7 mouse cellular contexts compared by ENCODE assay signal in the genomic region with DNA sequence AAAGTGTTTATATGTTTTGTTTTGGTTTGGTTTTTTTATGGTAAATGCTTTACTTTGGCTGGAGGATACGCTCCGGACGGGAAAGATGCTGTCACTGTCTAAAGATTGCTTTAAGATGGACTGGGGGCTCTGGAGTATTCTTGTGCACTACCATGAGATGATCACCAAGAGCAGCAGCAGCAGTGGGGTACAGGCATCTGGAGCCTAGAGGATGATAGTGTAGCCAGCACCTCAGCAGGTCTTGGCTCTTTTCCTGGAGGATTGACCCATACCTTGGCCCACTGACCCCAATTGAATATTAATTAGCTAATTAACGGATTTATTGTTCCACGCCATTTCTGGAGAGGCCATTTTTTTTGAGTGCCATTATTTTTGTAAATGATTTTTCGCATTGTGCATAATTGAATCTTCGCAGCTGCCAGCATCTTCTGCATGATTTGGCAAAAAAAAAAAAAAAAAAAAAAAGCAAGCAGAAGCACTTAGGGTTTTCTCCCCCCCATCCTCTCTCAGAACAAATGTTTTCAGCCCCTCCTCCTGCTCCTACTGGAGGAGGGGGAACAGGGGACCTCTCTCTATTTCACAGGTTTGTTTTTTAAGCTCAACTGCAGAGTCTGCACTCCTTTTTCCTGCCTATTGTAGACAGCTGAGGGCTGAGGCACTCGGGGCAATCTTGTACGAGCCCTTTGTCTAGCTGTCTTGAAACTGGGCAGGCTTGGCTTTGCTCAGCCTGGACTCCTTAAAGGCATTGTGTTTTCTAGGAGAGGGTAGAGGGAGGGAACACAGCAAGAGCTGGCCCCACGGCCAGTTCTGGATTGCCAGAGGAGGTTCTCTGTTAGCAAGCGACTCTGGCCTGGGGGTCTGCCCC. TPM values are rescaled to one million over a fixed set of nuclear protein-coding genes. Genes with fewer than 3 reads are reported as not detected.
DNase-seq lines count a peak whose midpoint lies in the region; ATAC-seq and TF ChIP-seq lines count a peak whose summit lies in the region.
"Not testable (repeated sequence)": the region's sequence is repeated elsewhere in the genome, so short reads cannot be mapped to it uniquely, and the experiment has no call there.

No protein-coding gene starts in this region.

- H3K9ac ChIP-seq in forebrain, embryonic 11.5 days (ENCODE audit: low read length); hindbrain, embryonic 15.5 days; neural tube, embryonic 12.5 days: not testable (repeated sequence)
- peak overlapping the region; percentile 28 for H3K9ac ChIP-seq in heart, adult 2 months (ENCODE audit: low read depth, low read length)

- H3K27ac ChIP-seq in forebrain, embryonic 11.5 days (ENCODE audit: low read depth, low read length); hindbrain, embryonic 15.5 days (replicated peaks); neural tube, embryonic 12.5 days: not testable (repeated sequence)
- H3K27ac ChIP-seq in heart, adult 2 months = peak overlapping the region; percentile 80
- peak overlapping the region; percentile 65; the same call in 1 of the 2 replicates for H3K27ac ChIP-seq in midbrain, embryonic 10.5 days (replicated peaks)

- WGBS in forebrain, embryonic 11.5 days = 40% methylated on average over 6 of the region's 11 CpGs
- 61% methylated on average over 8 of the region's 11 CpGs for WGBS in heart, adult 2 months
- 22% methylated on average over 8 of the region's 11 CpGs for WGBS in hindbrain, embryonic 15.5 days
- 53% methylated on average over 8 of the region's 11 CpGs for WGBS in midbrain, embryonic 10.5 days
- WGBS in neural tube, embryonic 12.5 days = 40% methylated on average over 9 of the region's 11 CpGs

- H3K27me3 ChIP-seq in forebrain, embryonic 11.5 days (ENCODE audit: control insufficient read depth, insufficient read depth, low read length); heart, adult 2 months (ENCODE audit: control insufficient read depth, insufficient read depth, low read length); hindbrain, embryonic 15.5 days; midbrain, embryonic 10.5 days (ENCODE audit: low read depth, poor library complexity, severe bottlenecking); neural tube, embryonic 12.5 days (replicated peaks): not testable (repeated sequence)

- H3K36me3 ChIP-seq in forebrain, embryonic 11.5 days (ENCODE audit: control insufficient read depth, insufficient read depth, low read length); heart, adult 2 months (ENCODE audit: control insufficient read depth, insufficient read depth, low read length); hindbrain, embryonic 15.5 days; midbrain, embryonic 10.5 days; neural tube, embryonic 12.5 days: not testable (repeated sequence)

- not testable (repeated sequence) for H3K9me3 ChIP-seq in forebrain, embryonic 11.5 days (ENCODE audit: control insufficient read depth, low read length); hindbrain, embryonic 15.5 days; midbrain, embryonic 10.5 days (replicated peaks); neural tube, embryonic 12.5 days

- intact Hi-C loops in heart, adult 2 months (cut with DNase I); left cerebral cortex, postnatal 4 days (cut with DNase I): not testable (repeated sequence)

- TF ChIP-seq EP300 in heart, adult 2 months (IDR thresholded peaks at IDR 0.05; ENCODE audit: insufficient read depth, low read depth, low read length) = not testable (repeated sequence)

- DNase-seq in cerebellum, postnatal 14 days = peak; percentile 45 to 48
- DNase-seq in forebrain, embryonic 11.5 days (ENCODE audit: low spot score) = peak; percentile 61
- not testable (repeated sequence) for DNase-seq in heart, adult 2 months; midbrain, embryonic 10.5 days (ENCODE audit: low spot score)
- peak; percentile 57 for DNase-seq in left cerebral cortex, postnatal 4 days

- not testable (repeated sequence) for TF ChIP-seq POLR2A in heart, adult 2 months (IDR thresholded peaks at IDR 0.05; ENCODE audit: insufficient read depth, low read depth, low read length)

- H3K4me2 ChIP-seq in forebrain, embryonic 11.5 days (ENCODE audit: low read depth, low read length, severe bottlenecking); hindbrain, embryonic 15.5 days; neural tube, embryonic 12.5 days (replicated peaks): not testable (repeated sequence)

- not testable (repeated sequence) for H3K4me1 ChIP-seq in forebrain, embryonic 11.5 days (replicated peaks; ENCODE audit: control insufficient read depth, insufficient read depth, low read length); heart, adult 2 months (ENCODE audit: control insufficient read depth, insufficient read depth, low read length); neural tube, embryonic 12.5 days
- H3K4me1 ChIP-seq in hindbrain, embryonic 15.5 days (replicated peaks) = peaks cover 16% of the 10 kb centered on the region
- peaks cover 42% of the 10 kb centered on the region for H3K4me1 ChIP-seq in midbrain, embryonic 10.5 days

- ATAC-seq in forebrain, embryonic 11.5 days (replicated peaks; ENCODE audit: low FRiP score) = peak; percentile 84
- ATAC-seq in hindbrain, embryonic 15.5 days (ENCODE audit: low FRiP score, low read depth) = peak; percentile 80
- ATAC-seq in neural tube, embryonic 12.5 days (ENCODE audit: low FRiP score, low read depth) = peak; percentile 61

- not testable (repeated sequence) for H3K4me3 ChIP-seq in forebrain, embryonic 11.5 days (ENCODE audit: low read depth, low read length); hindbrain, embryonic 15.5 days; midbrain, embryonic 10.5 days; neural tube, embryonic 12.5 days
- H3K4me3 ChIP-seq in heart, adult 2 months = peak overlapping the region; percentile 38

- TF ChIP-seq CTCF in heart, adult 2 months (IDR thresholded peaks at IDR 0.05) = not testable (repeated sequence)

- not testable (repeated sequence) for H3K79me2 ChIP-seq in heart, adult 2 months (replicated peaks; ENCODE audit: control insufficient read depth, insufficient read depth, low read length)

RNA-seq across cellular contexts. Expression of gene Tacc2, which starts 16.4 kb away (rescaled TPM):
- 47.4 and 50.8 TPM in 2 replicates for polyA plus RNA-seq in forebrain, embryonic 11.5 days (2014; fragmentation: Nextera tagmentation; extraction: Ambion mirVana)
- total RNA-seq in heart, adult 2 months (2021) = 100 to 1,000 TPM; 339 to 480 TPM
- 117 and 163 TPM in 2 replicates for polyA plus RNA-seq in heart, adult 2 months (2012; rRNA removed)
- 62.1 and 65.3 TPM in 2 replicates for polyA plus RNA-seq in hindbrain, embryonic 15.5 days (2015; fragmentation: Nextera tagmentation; extraction: Ambion mirVana)
- total RNA-seq in left cerebral cortex, postnatal 4 days (2021) = 100 to 1,000 TPM; 101 to 102 TPM
- polyA plus RNA-seq in midbrain, embryonic 10.5 days (2016; fragmentation: Nextera tagmentation; extraction: Ambion mirVana) = 40.9 and 47.7 TPM in 2 replicates
- polyA plus RNA-seq in neural tube, embryonic 12.5 days (2016; fragmentation: Nextera tagmentation; extraction: Ambion mirVana) = 74.3 and 85.5 TPM in 2 replicates

RNA-seq across cellular contexts. Expression of gene Nsmce4a, which starts 20.7 kb away (rescaled TPM):
- polyA plus RNA-seq in forebrain, embryonic 11.5 days (2014; fragmentation: Nextera tagmentation; extraction: Ambion mirVana) = 211 and 215 TPM in 2 replicates
- 10 to 100 TPM; 38.6 to 46.0 TPM for total RNA-seq in heart, adult 2 months (2021)
- polyA plus RNA-seq in heart, adult 2 months (2012; rRNA removed) = 20.0 and 32.3 TPM in 2 replicates
- 81.4 and 86.2 TPM in 2 replicates for polyA plus RNA-seq in hindbrain, embryonic 15.5 days (2015; fragmentation: Nextera tagmentation; extraction: Ambion mirVana)
- 10 to 100 TPM; 36.1 to 38.3 TPM for total RNA-seq in left cerebral cortex, postnatal 4 days (2021)
- polyA plus RNA-seq in midbrain, embryonic 10.5 days (2016; fragmentation: Nextera tagmentation; extraction: Ambion mirVana) = 180 and 203 TPM in 2 replicates
- 138 and 143 TPM in 2 replicates for polyA plus RNA-seq in neural tube, embryonic 12.5 days (2016; fragmentation: Nextera tagmentation; extraction: Ambion mirVana)
